23 mouse cellular contexts compared by ENCODE assay signal in genomic region chr15:5157386-5157785, GRCm38 (mm10). TPM values are rescaled to one million over a fixed set of nuclear protein-coding genes. Genes with fewer than 3 reads are reported as not detected.
DNase-seq lines count a peak whose midpoint lies in the region; ATAC-seq lines count a peak whose summit lies in the region.
"Had no signal": no experiment of that assay in that cellular context is flagged by ENCODE, and none has a peak within 500 bp of the region (broad histone marks: within the 10 kb centered on the region; RNA-seq: fewer than 3 reads in every experiment).

No protein-coding gene starts in this region.

- no peaks in the 10 kb centered on the region for H3K36me3 ChIP-seq in forebrain, embryonic 16.5 days (ENCODE audit: control insufficient read depth, insufficient read depth)
- 0 out of 2 replicates have a peak, but pooled peaks cover 3% of the 10 kb centered on the region for H3K36me3 ChIP-seq in forebrain, embryonic 14.5 days (ENCODE audit: control insufficient read depth, insufficient read depth, low read length)
- no peaks in the 10 kb centered on the region for H3K36me3 ChIP-seq in heart, embryonic 11.5 days (ENCODE audit: control insufficient read depth, insufficient read depth, low read length)
- no peaks in the 10 kb centered on the region for H3K36me3 ChIP-seq in midbrain, embryonic 11.5 days (ENCODE audit: control insufficient read depth, insufficient read depth, low read length)
- H3K36me3 ChIP-seq in midbrain, embryonic 10.5 days, result peaks cover 16% of the 10 kb centered on the region
- H3K36me3 ChIP-seq: embryonic facial prominence, embryonic 12.5 days; embryonic facial prominence, embryonic 15.5 days; forebrain, embryonic 15.5 days had no signal

- no peak overlapping the region for H3K27ac ChIP-seq in forebrain, embryonic 16.5 days (ENCODE audit: low read length)
- no peak overlapping the region for H3K27ac ChIP-seq in forebrain, embryonic 14.5 days (ENCODE audit: low read depth, low read length)
- H3K27ac ChIP-seq in heart, embryonic 11.5 days (ENCODE audit: low read depth, low read length), result no peak overlapping the region
- H3K27ac ChIP-seq in midbrain, embryonic 11.5 days (ENCODE audit: low read depth, low read length), result no peak overlapping the region
- no peak overlapping the region for H3K27ac ChIP-seq in midbrain, embryonic 10.5 days (replicated peaks)
- H3K27ac ChIP-seq: embryonic facial prominence, embryonic 12.5 days; embryonic facial prominence, embryonic 15.5 days; forebrain, embryonic 15.5 days; heart, embryonic 13.5 days; hindbrain, embryonic 15.5 days had no signal

- no peaks in the 10 kb centered on the region for H3K9me3 ChIP-seq in forebrain, embryonic 16.5 days (ENCODE audit: control insufficient read depth, low read length)
- no peaks in the 10 kb centered on the region for H3K9me3 ChIP-seq in forebrain, embryonic 14.5 days (replicated peaks; ENCODE audit: control insufficient read depth, low read length)
- no peaks in the 10 kb centered on the region for H3K9me3 ChIP-seq in heart, embryonic 11.5 days (replicated peaks; ENCODE audit: control insufficient read depth, low read length)
- H3K9me3 ChIP-seq in midbrain, embryonic 11.5 days (ENCODE audit: control insufficient read depth, low read length), result no peaks in the 10 kb centered on the region
- no peaks in the 10 kb centered on the region for H3K9me3 ChIP-seq in midbrain, embryonic 10.5 days (replicated peaks)
- H3K9me3 ChIP-seq: embryonic facial prominence, embryonic 12.5 days; embryonic facial prominence, embryonic 15.5 days; forebrain, embryonic 15.5 days; G1E; heart, embryonic 13.5 days; hindbrain, embryonic 15.5 days had no signal

- ATAC-seq in forebrain, embryonic 16.5 days, result peak; percentile 35; the same call in 1 of the 2 replicates
- ATAC-seq in forebrain, embryonic 14.5 days, result no peak
- ATAC-seq in heart, embryonic 11.5 days (replicated peaks; ENCODE audit: insufficient number of reproducible peaks, low FRiP score, low TSS enrichment), result no peak
- ATAC-seq in midbrain, embryonic 11.5 days (ENCODE audit: low FRiP score), result no peak
- ATAC-seq: forebrain, embryonic 15.5 days; Patski had no signal

- peaks cover 9% of the 10 kb centered on the region for H3K4me1 ChIP-seq in forebrain, embryonic 16.5 days (replicated peaks; ENCODE audit: control insufficient read depth, insufficient read depth, low read length)
- H3K4me1 ChIP-seq in forebrain, embryonic 14.5 days (ENCODE audit: control insufficient read depth, insufficient read depth, low read length), result peaks cover 3% of the 10 kb centered on the region; the same call in 1 of the 2 replicates
- peaks cover 10% of the 10 kb centered on the region; the same call in 1 of the 2 replicates for H3K4me1 ChIP-seq in heart, embryonic 11.5 days (ENCODE audit: control insufficient read depth, insufficient read depth, low read length)
- H3K4me1 ChIP-seq in midbrain, embryonic 11.5 days (ENCODE audit: control insufficient read depth, insufficient read depth, low read length), result no peaks in the 10 kb centered on the region
- H3K4me1 ChIP-seq in midbrain, embryonic 10.5 days, result no peaks in the 10 kb centered on the region

- H3K9ac ChIP-seq in forebrain, embryonic 16.5 days (replicated peaks; ENCODE audit: low read depth, low read length), result no peak overlapping the region
- no peak overlapping the region for H3K9ac ChIP-seq in forebrain, embryonic 14.5 days (ENCODE audit: low read length)
- H3K9ac ChIP-seq in heart, embryonic 11.5 days (ENCODE audit: low read depth, low read length), result no peak overlapping the region
- no peak overlapping the region for H3K9ac ChIP-seq in midbrain, embryonic 11.5 days (ENCODE audit: low read length)
- H3K9ac ChIP-seq: embryonic facial prominence, embryonic 12.5 days; embryonic facial prominence, embryonic 15.5 days; forebrain, embryonic 15.5 days; heart, embryonic 13.5 days; hindbrain, embryonic 15.5 days had no signal

- H3K4me2 ChIP-seq in forebrain, embryonic 16.5 days (ENCODE audit: low read length), result no peak overlapping the region
- H3K4me2 ChIP-seq in forebrain, embryonic 14.5 days (ENCODE audit: low read length), result no peak overlapping the region
- H3K4me2 ChIP-seq in heart, embryonic 11.5 days, result no peak overlapping the region
- H3K4me2 ChIP-seq in midbrain, embryonic 11.5 days, result no peak overlapping the region
- H3K4me2 ChIP-seq: embryonic facial prominence, embryonic 12.5 days; embryonic facial prominence, embryonic 15.5 days; forebrain, embryonic 15.5 days; heart, embryonic 13.5 days; hindbrain, embryonic 15.5 days had no signal

- no peak for DNase-seq in forebrain, embryonic 14.5 days (ENCODE audit: low spot score)
- peak; percentile 83 for DNase-seq in heart, adult 11 months
- peak; percentile 17 for DNase-seq in midbrain, embryonic 11.5 days (ENCODE audit: low spot score, missing footprints)
- no peak for DNase-seq in midbrain, embryonic 10.5 days (ENCODE audit: low spot score)
- no peak for DNase-seq in lung, postnatal 36 days
- DNase-seq: adrenal gland, postnatal 10 days; adrenal gland, postnatal 36 days; cerebellum, adult 11 months; cerebellum, adult 2 months; cerebellum, adult 9-11 months; cerebellum, postnatal 25 days; gastrocnemius, postnatal 10 days; heart, postnatal 14 days; heart, postnatal 4 days had no signal

- H3K4me3 ChIP-seq in forebrain, embryonic 16.5 days (replicated peaks; ENCODE audit: low read length), result no peak overlapping the region
- H3K4me3 ChIP-seq in forebrain, embryonic 14.5 days (ENCODE audit: low read depth, low read length), result no peak overlapping the region
- no peak overlapping the region for H3K4me3 ChIP-seq in heart, embryonic 11.5 days (ENCODE audit: low read depth, low read length)
- H3K4me3 ChIP-seq in midbrain, embryonic 11.5 days (ENCODE audit: low read depth, low read length), result no peak overlapping the region
- no peak overlapping the region for H3K4me3 ChIP-seq in midbrain, embryonic 10.5 days
- H3K4me3 ChIP-seq: embryonic facial prominence, embryonic 12.5 days; embryonic facial prominence, embryonic 15.5 days; forebrain, embryonic 15.5 days; heart, embryonic 13.5 days; hindbrain, embryonic 15.5 days had no signal

- WGBS in forebrain, embryonic 16.5 days, result 56% methylated on average over 1 of the region's 1 CpGs
- 73% methylated on average over 1 of the region's 1 CpGs for WGBS in forebrain, embryonic 14.5 days
- 60% methylated on average over 1 of the region's 1 CpGs for WGBS in heart, embryonic 11.5 days (ENCODE audit: insufficient replicate concordance)
- WGBS in midbrain, embryonic 11.5 days, result 94% methylated on average over 1 of the region's 1 CpGs
- 97% methylated on average over 1 of the region's 1 CpGs for WGBS in midbrain, embryonic 10.5 days

- H3K27me3 ChIP-seq in forebrain, embryonic 16.5 days (replicated peaks; ENCODE audit: control insufficient read depth, insufficient read depth, low read length), result no peaks in the 10 kb centered on the region
- no peaks in the 10 kb centered on the region for H3K27me3 ChIP-seq in forebrain, embryonic 14.5 days (replicated peaks; ENCODE audit: control insufficient read depth, insufficient read depth, low read length)
- H3K27me3 ChIP-seq in heart, embryonic 11.5 days (ENCODE audit: control insufficient read depth, insufficient read depth, low read length), result no peaks in the 10 kb centered on the region
- H3K27me3 ChIP-seq in midbrain, embryonic 11.5 days (ENCODE audit: control insufficient read depth, insufficient read depth, low read length), result no peaks in the 10 kb centered on the region
- no peaks in the 10 kb centered on the region for H3K27me3 ChIP-seq in midbrain, embryonic 10.5 days (ENCODE audit: low read depth, poor library complexity, severe bottlenecking)
- H3K27me3 ChIP-seq: embryonic facial prominence, embryonic 12.5 days; embryonic facial prominence, embryonic 15.5 days; forebrain, embryonic 15.5 days; heart, embryonic 13.5 days; hindbrain, embryonic 15.5 days; Patski had no signal

RNA-seq across cellular contexts. Expression of gene Prkaa1, which starts 13.7 kb away (rescaled TPM):
- 14.8 and 16.2 TPM in 2 replicates for polyA plus RNA-seq in forebrain, embryonic 16.5 days (2015; fragmentation: Nextera tagmentation; extraction: Ambion mirVana)
- 15.7 and 17.0 TPM in 2 replicates for polyA plus RNA-seq in forebrain, embryonic 14.5 days (2014; fragmentation: Nextera tagmentation; extraction: Ambion mirVana)
- 25.5 and 28.0 TPM in 2 replicates for polyA plus RNA-seq in heart, embryonic 11.5 days (2014; fragmentation: Nextera tagmentation; extraction: Ambion mirVana)
- 20.0 and 20.3 TPM in 2 replicates for polyA plus RNA-seq in midbrain, embryonic 11.5 days (2014; fragmentation: Nextera tagmentation; extraction: Ambion mirVana)
- 13.6 and 14.2 TPM in 2 replicates for polyA plus RNA-seq in midbrain, embryonic 10.5 days (2016; fragmentation: Nextera tagmentation; extraction: Ambion mirVana)

RNA-seq across cellular contexts. Expression of gene Ttc33, which starts 27.9 kb away (rescaled TPM):
- 64.6 and 70.7 TPM in 2 replicates for polyA plus RNA-seq in forebrain, embryonic 16.5 days (2015; fragmentation: Nextera tagmentation; extraction: Ambion mirVana)
- 65.6 and 75.5 TPM in 2 replicates for polyA plus RNA-seq in forebrain, embryonic 14.5 days (2014; fragmentation: Nextera tagmentation; extraction: Ambion mirVana)
- 35.0 and 37.5 TPM in 2 replicates for polyA plus RNA-seq in heart, embryonic 11.5 days (2014; fragmentation: Nextera tagmentation; extraction: Ambion mirVana)
- polyA plus RNA-seq in midbrain, embryonic 11.5 days (2014; fragmentation: Nextera tagmentation; extraction: Ambion mirVana), result 53.6 and 55.0 TPM in 2 replicates
- polyA plus RNA-seq in midbrain, embryonic 10.5 days (2016; fragmentation: Nextera tagmentation; extraction: Ambion mirVana), result 37.3 and 41.3 TPM in 2 replicates

RNA-seq across cellular contexts. Expression of gene Rpl37, which starts 40.9 kb away (rescaled TPM):
- polyA plus RNA-seq in forebrain, embryonic 16.5 days (2015; fragmentation: Nextera tagmentation; extraction: Ambion mirVana), result 335 and 339 TPM in 2 replicates
- polyA plus RNA-seq in forebrain, embryonic 14.5 days (2014; fragmentation: Nextera tagmentation; extraction: Ambion mirVana), result 391 and 567 TPM in 2 replicates
- 433 and 532 TPM in 2 replicates for polyA plus RNA-seq in heart, embryonic 11.5 days (2014; fragmentation: Nextera tagmentation; extraction: Ambion mirVana)
- 475 and 516 TPM in 2 replicates for polyA plus RNA-seq in midbrain, embryonic 11.5 days (2014; fragmentation: Nextera tagmentation; extraction: Ambion mirVana)
- 382 and 459 TPM in 2 replicates for polyA plus RNA-seq in midbrain, embryonic 10.5 days (2016; fragmentation: Nextera tagmentation; extraction: Ambion mirVana)

RNA-seq across cellular contexts. Expression of gene Card6, which starts 49.0 kb away (rescaled TPM):
- 0.35 and 0.40 TPM in 2 replicates for polyA plus RNA-seq in forebrain, embryonic 16.5 days (2015; fragmentation: Nextera tagmentation; extraction: Ambion mirVana)
- 0.72 and 0.85 TPM in 2 replicates for polyA plus RNA-seq in forebrain, embryonic 14.5 days (2014; fragmentation: Nextera tagmentation; extraction: Ambion mirVana)
- polyA plus RNA-seq in heart, embryonic 11.5 days (2014; fragmentation: Nextera tagmentation; extraction: Ambion mirVana), result 2.5 TPM in 2 replicates
- 0.63 and 1.5 TPM in 2 replicates for polyA plus RNA-seq in midbrain, embryonic 11.5 days (2014; fragmentation: Nextera tagmentation; extraction: Ambion mirVana)
- 0.68 and 0.77 TPM in 2 replicates for polyA plus RNA-seq in midbrain, embryonic 10.5 days (2016; fragmentation: Nextera tagmentation; extraction: Ambion mirVana)

Comparison
In these comparisons a context has a peak if more than half of its experiments do, and no peak if none do; other contexts are left out.
1. DNase-seq: peak in heart, adult 11 months (single experiment) and midbrain, embryonic 11.5 days (single experiment); none in forebrain, embryonic 14.5 days (single experiment), midbrain, embryonic 10.5 days (single experiment) and lung, postnatal 36 days (single experiment).